Mouse (Mus musculus): Measurements from ENCODE around the gene Ensa.
A peak's percentile ranks its signal among the peaks of the same experiment; 100 is the strongest.
"Not testable (repeated sequence)": the region's sequence is repeated elsewhere in the genome, so short reads cannot be mapped to it uniquely, and the experiment has no call there.

The Ensa gene

GRCm38 (mm10) chr3:95645313-95646235 is 20.8 kb downstream of the Ensa start:
- no peak for DNase-seq (ENCODE audit: low spot score)

GRCm38 (mm10) chr3:95648016-95648415 is 23.2 kb downstream of the Ensa start:
- no peak for DNase-seq (ENCODE audit: low spot score)

GRCm38 (mm10) chr3:95650276-95651032 is 25.7 kb downstream of the Ensa start:
- no peak for DNase-seq (ENCODE audit: low spot score)

- no peak for DNase-seq (ENCODE audit: low spot score)
These were observed 26.2 kb downstream of the Ensa start for GRCm38 (mm10) chr3:95651033-95651373.

- DNase-seq (ENCODE audit: low spot score): no peak
These were observed 26.8 kb downstream of the Ensa start for GRCm38 (mm10) chr3:95651391-95652203.

GRCm38 (mm10) chr3:95652204-95652811 is 27.5 kb downstream of the Ensa start:
- no peak for DNase-seq (ENCODE audit: low spot score)

- no peak for DNase-seq (ENCODE audit: low spot score)
These were observed 28.1 kb downstream of the Ensa start for GRCm38 (mm10) chr3:95652871-95653270.

GRCm38 (mm10) chr3:95653473-95654034 is 28.8 kb downstream of the Ensa start:
- no peak for DNase-seq (ENCODE audit: low spot score)

- DNase-seq (ENCODE audit: low spot score): not testable (repeated sequence)
These were observed 29.6 kb downstream of the Ensa start for GRCm38 (mm10) chr3:95654371-95654770.

GRCm38 (mm10) chr3:95655437-95655836 is 30.6 kb downstream of the Ensa start:
- DNase-seq (ENCODE audit: low spot score): no peak

GRCm38 (mm10) chr3:95657108-95657507 is 32.3 kb downstream of the Ensa start:
- no peak for DNase-seq (ENCODE audit: low spot score)

- no peak for DNase-seq (ENCODE audit: low spot score)
These were observed 32.9 kb downstream of the Ensa start for GRCm38 (mm10) chr3:95657711-95658110.

- peak; percentile 92 for DNase-seq (ENCODE audit: low spot score)
These were observed 33.6 kb downstream of the Ensa start, which contains the start of gene Mcl1 for GRCm38 (mm10) chr3:95658236-95658867. Gene Mcl1, plus strand, starts transcription at chr3:95658788.

GRCm38 (mm10) chr3:95658868-95659712 is 34.3 kb downstream of the Ensa start:
- peak; percentile 54 for DNase-seq (ENCODE audit: low spot score)

- DNase-seq (ENCODE audit: low spot score): no peak
These were observed 35.2 kb downstream of the Ensa start for GRCm38 (mm10) chr3:95659948-95660347.

GRCm38 (mm10) chr3:95660788-95661478 is 36.1 kb downstream of the Ensa start:
- no peak for DNase-seq (ENCODE audit: low spot score)

- DNase-seq (ENCODE audit: low spot score): no peak
These were observed 37.3 kb downstream of the Ensa start for GRCm38 (mm10) chr3:95661945-95662715.

- no peak for DNase-seq (ENCODE audit: low spot score)
These were observed 38.1 kb downstream of the Ensa start for GRCm38 (mm10) chr3:95662724-95663449.

All from ovary, adult 18-20 months (tissue).